Mouse (Mus musculus): ENCODE data around the gene Ccdc77. TPM values are rescaled to one million over a fixed set of nuclear protein-coding genes. Genes with fewer than 3 reads are reported as not detected.

The Ccdc77 gene
- total RNA-seq (2021): 1 to 10 TPM; 4.9 to 6.0 TPM

GRCm38 (mm10) chr6:120363688-120364522 is at the start of gene Ccdc77, which contains the start of gene Kdm5a:
TSS of gene Ccdc77 (minus strand) at chr6:120364374.
TSS of gene Kdm5a (plus strand) at chr6:120364124.
- DNase-seq (ENCODE audit: extremely low spot score in 1 of 2, low spot score in 1 of 2): peak; percentile 83 to 96

- no peak for DNase-seq (ENCODE audit: extremely low spot score in 1 of 2, low spot score in 1 of 2)
Measured at GRCm38 (mm10) chr6:120403936-120404335, 39.8 kb upstream of the Ccdc77 start.

GRCm38 (mm10) chr6:120395622-120396345 is 31.6 kb upstream of the Ccdc77 start:
- DNase-seq (ENCODE audit: extremely low spot score in 1 of 2, low spot score in 1 of 2): no peak

GRCm38 (mm10) chr6:120392811-120393210 is 28.6 kb upstream of the Ccdc77 start:
- no peak for DNase-seq (ENCODE audit: extremely low spot score in 1 of 2, low spot score in 1 of 2)

GRCm38 (mm10) chr6:120390054-120390453 is 25.9 kb upstream of the Ccdc77 start:
- no peak for DNase-seq (ENCODE audit: extremely low spot score in 1 of 2, low spot score in 1 of 2)

- DNase-seq (ENCODE audit: extremely low spot score in 1 of 2, low spot score in 1 of 2): no peak
Measured at GRCm38 (mm10) chr6:120376736-120377135, 12.6 kb upstream of the Ccdc77 start.

GRCm38 (mm10) chr6:120365051-120365450 is 877 bp upstream of the Ccdc77 start:
- DNase-seq (ENCODE audit: extremely low spot score in 1 of 2, low spot score in 1 of 2): no peak

- DNase-seq (ENCODE audit: extremely low spot score in 1 of 2, low spot score in 1 of 2): no peak
Measured at GRCm38 (mm10) chr6:120364523-120364905, 340 bp upstream of the Ccdc77 start.

GRCm38 (mm10) chr6:120362774-120363687 is 1.1 kb downstream of the Ccdc77 start:
- DNase-seq (ENCODE audit: extremely low spot score in 1 of 2, low spot score in 1 of 2): no peak

- DNase-seq (ENCODE audit: extremely low spot score in 1 of 2, low spot score in 1 of 2): no peak
Measured at GRCm38 (mm10) chr6:120362124-120362523, 2.0 kb downstream of the Ccdc77 start.

GRCm38 (mm10) chr6:120356951-120357945 is 6.9 kb downstream of the Ccdc77 start:
- DNase-seq (ENCODE audit: extremely low spot score in 1 of 2, low spot score in 1 of 2): peak; percentile 52 to 56

GRCm38 (mm10) chr6:120356478-120356877 is 7.7 kb downstream of the Ccdc77 start:
- DNase-seq (ENCODE audit: extremely low spot score in 1 of 2, low spot score in 1 of 2): no peak

- DNase-seq (ENCODE audit: extremely low spot score in 1 of 2, low spot score in 1 of 2): no peak
Measured at GRCm38 (mm10) chr6:120349018-120349417, 15.2 kb downstream of the Ccdc77 start.

GRCm38 (mm10) chr6:120343992-120344391 is 20.2 kb downstream of the Ccdc77 start:
- DNase-seq (ENCODE audit: extremely low spot score in 1 of 2, low spot score in 1 of 2): no peak

- no peak for DNase-seq (ENCODE audit: extremely low spot score in 1 of 2, low spot score in 1 of 2)
Measured at GRCm38 (mm10) chr6:120332351-120332750, 31.8 kb downstream of the Ccdc77 start.

- DNase-seq (ENCODE audit: extremely low spot score in 1 of 2, low spot score in 1 of 2): peak; percentile 22 to 71
Measured at GRCm38 (mm10) chr6:120324295-120324927, 39.8 kb downstream of the Ccdc77 start.

GRCm38 (mm10) chr6:120320369-120320768 is 43.8 kb downstream of the Ccdc77 start:
- DNase-seq (ENCODE audit: extremely low spot score in 1 of 2, low spot score in 1 of 2): no peak

GRCm38 (mm10) chr6:120319129-120319528 is 45.0 kb downstream of the Ccdc77 start:
- no peak for DNase-seq (ENCODE audit: extremely low spot score in 1 of 2, low spot score in 1 of 2)

Data from layer of hippocampus, postnatal 25 days (tissue).